Mouse (Mus musculus): ENCODE measurements around the gene Uck2. TPM values are rescaled to one million over a fixed set of nuclear protein-coding genes. Genes with fewer than 3 reads are reported as not detected.

Gene Uck2
- polyA plus RNA-seq, 1 experiment from 2014 or later, result 47.7 TPM

DNA sequence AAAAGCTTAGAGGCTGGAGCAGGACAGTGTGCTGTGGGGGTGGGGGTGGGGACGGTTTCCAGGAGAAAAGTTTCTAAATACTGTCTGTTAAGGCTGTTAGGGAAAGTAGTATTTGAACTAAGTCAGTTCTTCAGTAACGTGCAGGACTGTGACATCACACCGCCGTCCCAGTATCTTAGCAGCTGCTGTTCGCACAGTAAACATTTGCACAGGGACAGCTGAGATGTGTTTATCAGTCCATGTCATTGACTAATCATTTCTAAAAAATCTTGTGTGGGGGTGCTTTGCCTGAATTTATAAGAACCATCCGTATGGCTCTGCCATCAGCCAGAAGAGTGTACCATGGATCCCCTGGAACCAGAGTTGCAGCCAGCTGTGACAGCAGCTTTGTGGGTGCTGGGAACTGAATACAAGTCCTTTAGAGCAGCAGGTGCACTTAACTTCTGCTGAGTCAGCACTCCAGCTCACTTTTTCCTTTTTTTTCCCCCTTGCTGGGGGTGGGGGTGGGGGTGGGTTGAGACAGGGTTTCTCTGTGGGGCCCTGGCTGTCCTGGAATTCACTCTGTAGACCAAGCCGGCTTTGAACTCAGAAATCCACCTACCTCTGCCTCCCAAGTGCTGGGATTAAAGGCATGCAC is 20.5 kb upstream of the Uck2 start:
- 70% methylated on average over 7 of the region's 7 CpGs for WGBS
- no peaks in the 10 kb centered on the region for H3K36me3 ChIP-seq (ENCODE audit: control insufficient read depth, insufficient read depth, low read length)
- no peaks in the 10 kb centered on the region for H3K27me3 ChIP-seq (ENCODE audit: control insufficient read depth, insufficient read depth, low read length)
- H3K27ac ChIP-seq (ENCODE audit: low read depth, low read length), result no peak overlapping the region
- H3K4me3 ChIP-seq (ENCODE audit: low read depth, low read length), result no peak overlapping the region
- H3K9ac ChIP-seq (replicated peaks; ENCODE audit: low read depth, low read length), result no peak overlapping the region
- H3K4me1 ChIP-seq (ENCODE audit: control insufficient read depth, insufficient read depth, low read length), result peaks cover 11% of the 10 kb centered on the region
- no peak for ATAC-seq (ENCODE audit: low read depth)
- H3K9me3 ChIP-seq (ENCODE audit: control insufficient read depth, low read length), result no peaks in the 10 kb centered on the region
- H3K4me2 ChIP-seq (ENCODE audit: low read depth, low read length), result no peak overlapping the region

DNA sequence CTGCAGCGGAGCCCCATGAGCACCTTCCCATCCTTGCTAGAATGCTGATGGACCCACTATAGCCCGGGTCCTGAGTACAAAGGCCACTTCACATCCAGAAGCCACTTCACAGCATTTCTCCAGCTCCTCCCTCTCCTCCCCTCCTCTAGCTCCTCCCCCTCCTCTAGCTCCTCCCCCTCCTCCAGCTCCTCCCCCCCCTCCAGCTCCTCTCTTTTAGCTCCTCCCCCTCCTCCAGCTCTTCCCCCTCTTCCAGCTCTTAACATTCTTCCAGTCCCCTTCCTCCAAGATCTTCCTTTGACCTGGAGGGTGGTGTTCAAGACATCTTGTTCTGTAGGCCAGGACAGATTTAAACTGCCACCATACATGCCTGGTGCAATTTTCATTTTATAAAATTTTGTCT is 15.0 kb upstream of the Uck2 start:
- Histone ChIP-seq H3K36me3 (ENCODE audit: control insufficient read depth, insufficient read depth, low read length) (no peaks in the 10 kb centered on the region), H3K4me3 (ENCODE audit: low read depth, low read length) (no peak overlapping the region), H3K9ac (replicated peaks; ENCODE audit: low read depth, low read length) (no peak overlapping the region), H3K4me1 (ENCODE audit: control insufficient read depth, insufficient read depth, low read length) (no peaks in the 10 kb centered on the region), H3K4me2 (ENCODE audit: low read depth, low read length) (no peak overlapping the region), H3K9me3 (ENCODE audit: control insufficient read depth, low read length) (no peaks in the 10 kb centered on the region), H3K27me3 (ENCODE audit: control insufficient read depth, insufficient read depth, low read length) (no peaks in the 10 kb centered on the region), H3K27ac (ENCODE audit: low read depth, low read length) (no peak overlapping the region)
- no peak for ATAC-seq (ENCODE audit: low read depth)
- WGBS, result 75% methylated on average over 2 of the region's 2 CpGs

DNA sequence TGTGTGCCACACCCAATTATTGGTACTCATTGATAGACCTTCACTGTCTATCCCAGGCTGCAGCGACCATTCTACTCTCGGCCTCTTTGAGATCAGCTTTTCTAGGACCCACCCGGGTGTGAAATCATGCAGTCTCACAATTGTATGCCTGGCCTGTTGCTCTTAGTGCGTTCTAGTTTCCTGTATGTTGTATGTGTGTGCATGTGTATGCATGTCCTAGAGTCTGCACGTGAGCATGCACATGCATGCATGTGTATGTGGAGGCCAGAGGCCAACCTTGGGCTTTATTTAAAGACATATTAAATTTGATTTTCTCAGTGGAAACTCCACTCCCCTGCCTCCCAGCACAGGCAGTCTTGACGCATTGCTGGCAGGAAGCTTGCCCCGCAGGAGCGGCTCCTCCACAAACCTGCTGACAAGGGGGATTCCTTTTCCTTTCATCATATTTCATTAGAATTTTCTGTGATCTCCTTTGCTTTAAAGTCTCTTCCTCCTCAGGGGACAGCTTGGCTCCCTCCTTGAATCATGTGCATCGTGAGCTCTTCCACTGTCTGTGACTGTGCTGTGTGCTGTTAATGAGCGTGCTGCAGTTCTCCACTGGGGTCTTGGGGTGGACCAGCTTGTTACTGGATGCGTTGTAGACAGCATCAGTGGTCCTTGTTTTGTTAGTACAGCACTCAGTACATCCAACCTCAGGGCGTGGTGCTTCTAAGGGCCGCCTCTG is 10.7 kb upstream of the Uck2 start:
- H3K27me3 ChIP-seq (ENCODE audit: control insufficient read depth, insufficient read depth, low read length), result no peaks in the 10 kb centered on the region
- no peak for ATAC-seq (ENCODE audit: low read depth)
- H3K9me3 ChIP-seq (ENCODE audit: control insufficient read depth, low read length), result no peaks in the 10 kb centered on the region
- H3K4me3 ChIP-seq (ENCODE audit: low read depth, low read length), result no peak overlapping the region
- no peaks in the 10 kb centered on the region for H3K36me3 ChIP-seq (ENCODE audit: control insufficient read depth, insufficient read depth, low read length)
- H3K9ac ChIP-seq (replicated peaks; ENCODE audit: low read depth, low read length), result no peak overlapping the region
- 61% methylated on average over 13 of the region's 13 CpGs for WGBS
- no peak overlapping the region for H3K4me2 ChIP-seq (ENCODE audit: low read depth, low read length)
- H3K4me1 ChIP-seq (ENCODE audit: control insufficient read depth, insufficient read depth, low read length), result no peaks in the 10 kb centered on the region
- no peak overlapping the region for H3K27ac ChIP-seq (ENCODE audit: low read depth, low read length)

DNA sequence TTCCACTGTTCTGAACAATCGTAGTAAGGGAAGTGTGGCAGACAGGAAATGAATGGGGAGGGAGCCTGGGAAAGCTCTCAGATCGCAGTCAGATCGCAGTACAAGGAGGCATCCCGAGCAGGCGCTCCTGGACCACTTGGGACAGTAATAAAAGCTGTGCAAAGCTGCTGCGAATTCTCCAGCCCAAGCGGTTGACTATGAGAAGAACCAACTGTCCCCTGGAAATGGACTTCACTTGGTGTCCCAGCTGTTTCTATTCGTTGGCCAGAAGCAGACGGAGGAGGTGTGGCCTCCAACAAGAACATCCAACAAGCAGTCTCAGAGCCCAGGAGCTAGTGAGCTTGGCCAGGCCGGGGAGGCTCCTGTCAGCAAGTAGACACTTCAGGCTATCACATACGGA is 7.3 kb upstream of the Uck2 start:
- Histone ChIP-seq H3K4me3 (ENCODE audit: low read depth, low read length) (no peak overlapping the region), H3K27me3 (ENCODE audit: control insufficient read depth, insufficient read depth, low read length) (no peaks in the 10 kb centered on the region), H3K9me3 (ENCODE audit: control insufficient read depth, low read length) (no peaks in the 10 kb centered on the region), H3K4me2 (ENCODE audit: low read depth, low read length) (no peak overlapping the region), H3K4me1 (ENCODE audit: control insufficient read depth, insufficient read depth, low read length) (peaks cover 6% of the 10 kb centered on the region; the same call in 1 of the 2 replicates), H3K27ac (ENCODE audit: low read depth, low read length) (no peak overlapping the region), H3K36me3 (ENCODE audit: control insufficient read depth, insufficient read depth, low read length) (no peaks in the 10 kb centered on the region), H3K9ac (replicated peaks; ENCODE audit: low read depth, low read length) (no peak overlapping the region)
- ATAC-seq (ENCODE audit: low read depth), result no peak
- WGBS, result 50% methylated on average over 11 of the region's 11 CpGs

DNA sequence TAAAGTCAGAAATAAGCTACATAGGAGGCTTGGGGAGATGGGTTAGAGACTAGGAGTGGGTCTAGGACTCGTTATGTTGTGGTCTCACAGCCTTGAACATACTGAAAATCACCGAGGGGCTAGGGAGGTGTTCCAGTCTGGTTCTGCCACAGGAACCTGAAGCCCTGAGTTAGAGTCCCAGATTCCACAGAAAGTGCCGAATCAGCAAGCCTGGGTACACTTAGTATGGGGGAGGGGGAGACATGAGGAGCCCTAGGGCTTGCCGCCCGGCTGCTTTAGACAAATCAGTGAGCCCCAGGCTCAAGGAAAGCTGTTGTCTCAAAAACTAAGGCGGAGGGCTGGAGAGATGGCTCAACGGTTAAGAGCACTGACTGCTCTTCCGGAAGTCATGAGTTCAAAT is 6.5 kb upstream of the Uck2 start:
- 85% methylated on average over 8 of the region's 8 CpGs for WGBS
- Histone ChIP-seq H3K9ac (replicated peaks; ENCODE audit: low read depth, low read length) (no peak overlapping the region), H3K27me3 (ENCODE audit: control insufficient read depth, insufficient read depth, low read length) (no peaks in the 10 kb centered on the region), H3K4me2 (ENCODE audit: low read depth, low read length) (no peak overlapping the region), H3K36me3 (ENCODE audit: control insufficient read depth, insufficient read depth, low read length) (no peaks in the 10 kb centered on the region), H3K27ac (ENCODE audit: low read depth, low read length) (no peak overlapping the region), H3K4me1 (ENCODE audit: control insufficient read depth, insufficient read depth, low read length) (peaks cover 6% of the 10 kb centered on the region; the same call in 1 of the 2 replicates), H3K9me3 (ENCODE audit: control insufficient read depth, low read length) (no peaks in the 10 kb centered on the region), H3K4me3 (ENCODE audit: low read depth, low read length) (no peak overlapping the region)
- no peak for ATAC-seq (ENCODE audit: low read depth)

DNA sequence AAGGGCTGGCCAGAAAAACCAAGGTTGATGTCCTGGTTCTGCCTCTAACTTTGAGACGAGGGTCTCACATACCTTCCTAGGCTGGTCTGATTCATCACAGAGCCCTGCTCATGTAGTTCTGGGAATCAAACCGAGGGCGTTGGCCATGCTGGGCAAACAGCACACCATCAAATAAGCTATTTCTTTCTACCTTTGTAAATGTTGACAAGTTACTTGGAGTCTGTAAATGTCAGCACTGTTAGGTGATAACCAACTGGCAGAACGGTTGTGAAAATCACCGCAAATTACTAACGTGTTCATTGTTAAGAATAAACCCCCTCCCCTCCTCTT is 5.1 kb upstream of the Uck2 start:
- Histone ChIP-seq H3K9ac (replicated peaks; ENCODE audit: low read depth, low read length) (no peak overlapping the region), H3K4me2 (ENCODE audit: low read depth, low read length) (no peak overlapping the region; the same call in 1 of the 2 replicates), H3K27me3 (ENCODE audit: control insufficient read depth, insufficient read depth, low read length) (no peaks in the 10 kb centered on the region), H3K9me3 (ENCODE audit: control insufficient read depth, low read length) (no peaks in the 10 kb centered on the region), H3K4me3 (ENCODE audit: low read depth, low read length) (no peak overlapping the region), H3K4me1 (ENCODE audit: control insufficient read depth, insufficient read depth, low read length) (peaks cover 6% of the 10 kb centered on the region; the same call in 1 of the 2 replicates), H3K27ac (ENCODE audit: low read depth, low read length) (no peak overlapping the region), H3K36me3 (ENCODE audit: control insufficient read depth, insufficient read depth, low read length) (no peaks in the 10 kb centered on the region)
- 0 out of 2 replicates have a peak, but pooled peaks have one; percentile 2 for ATAC-seq (ENCODE audit: low read depth)
- 33% methylated on average over 6 of the region's 6 CpGs for WGBS

DNA sequence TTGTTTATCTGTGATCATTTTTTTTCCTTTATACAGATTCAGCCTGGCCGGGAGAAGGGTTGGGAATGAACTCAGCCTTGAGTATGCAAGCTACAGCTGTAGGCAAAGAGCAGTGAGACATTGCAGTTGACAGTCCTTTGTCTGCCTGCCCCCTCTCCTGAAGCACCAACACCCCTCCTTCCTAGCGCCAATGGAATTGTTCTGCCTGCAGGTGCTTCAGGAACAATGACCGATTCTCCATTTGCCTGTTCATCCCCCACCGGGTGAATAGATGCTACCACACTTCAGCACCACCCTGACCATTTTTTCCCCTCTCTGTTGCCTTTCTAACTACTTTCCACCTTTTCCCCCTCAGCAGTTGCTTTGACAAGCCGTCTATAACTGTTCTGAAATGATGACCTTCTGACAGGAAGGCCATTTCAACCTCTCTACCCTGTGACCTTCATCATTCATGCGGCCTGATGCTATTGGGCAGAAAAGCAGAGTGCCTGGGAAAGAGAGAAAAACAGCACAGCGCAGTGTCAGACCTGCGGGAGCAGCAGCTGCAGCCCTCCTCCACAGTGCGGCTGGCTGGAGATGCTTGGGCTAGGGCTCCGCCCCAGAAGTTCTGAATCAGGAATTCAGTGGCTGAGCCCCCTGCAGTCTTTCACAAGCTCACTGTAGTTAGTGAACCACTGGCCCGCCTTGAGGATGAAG is 4.6 kb upstream of the Uck2 start:
- WGBS, result 4% methylated on average over 11 of the region's 11 CpGs
- Histone ChIP-seq H3K27ac (ENCODE audit: low read depth, low read length) (no peak overlapping the region), H3K4me2 (ENCODE audit: low read depth, low read length) (peak overlapping the region; percentile 4; the same call in 1 of the 2 replicates), H3K4me1 (ENCODE audit: control insufficient read depth, insufficient read depth, low read length) (peaks cover 6% of the 10 kb centered on the region; the same call in 1 of the 2 replicates), H3K36me3 (ENCODE audit: control insufficient read depth, insufficient read depth, low read length) (no peaks in the 10 kb centered on the region), H3K9ac (replicated peaks; ENCODE audit: low read depth, low read length) (no peak overlapping the region), H3K27me3 (ENCODE audit: control insufficient read depth, insufficient read depth, low read length) (no peaks in the 10 kb centered on the region), H3K4me3 (ENCODE audit: low read depth, low read length) (no peak overlapping the region), H3K9me3 (ENCODE audit: control insufficient read depth, low read length) (no peaks in the 10 kb centered on the region)
- ATAC-seq (ENCODE audit: low read depth), result peak; percentile 64

DNA sequence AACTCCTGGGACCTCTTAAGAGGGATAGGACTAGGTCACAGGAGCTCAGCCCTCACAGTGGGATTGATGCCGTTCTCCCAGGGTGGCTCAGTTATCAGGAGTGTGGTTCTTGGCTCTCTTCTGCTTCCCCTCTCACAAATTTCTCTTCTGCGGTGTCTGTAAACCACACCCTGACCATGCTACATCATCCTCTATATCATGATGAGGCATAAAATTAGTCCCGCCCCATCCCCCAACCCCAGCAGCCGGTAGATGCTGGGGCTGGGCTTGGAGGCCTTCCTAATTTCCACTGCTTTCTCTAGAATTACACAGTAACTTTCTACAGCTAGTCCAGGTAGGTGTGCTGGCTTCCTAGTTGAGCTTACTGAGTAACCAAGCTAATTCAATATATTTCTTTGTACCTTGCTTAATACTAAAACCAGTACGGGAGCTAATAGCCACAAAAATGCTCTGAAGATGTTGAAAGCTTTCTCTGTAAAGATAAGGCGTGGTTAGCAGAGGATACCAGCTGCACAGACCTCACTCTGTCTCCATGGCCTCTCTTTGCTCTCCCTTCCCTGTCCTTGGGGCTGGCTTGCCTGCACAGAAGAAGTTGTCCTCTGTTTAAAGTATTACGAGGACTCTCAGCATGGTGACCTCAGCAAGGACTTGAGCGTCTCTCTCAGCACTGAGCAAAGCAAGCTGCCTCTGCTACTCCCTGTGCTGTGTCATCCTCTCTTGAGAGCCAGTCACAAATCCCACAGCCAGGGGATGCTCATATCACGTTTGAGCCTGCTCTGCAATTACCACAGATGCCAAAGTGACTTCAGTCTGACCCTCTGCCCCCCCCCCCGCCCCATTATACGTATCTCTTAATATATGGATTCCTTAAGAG is 3.8 kb upstream of the Uck2 start:
- peaks cover 6% of the 10 kb centered on the region; the same call in 1 of the 2 replicates for H3K4me1 ChIP-seq (ENCODE audit: control insufficient read depth, insufficient read depth, low read length)
- 43% methylated on average over 11 of the region's 11 CpGs for WGBS
- H3K36me3 ChIP-seq (ENCODE audit: control insufficient read depth, insufficient read depth, low read length), result no peaks in the 10 kb centered on the region
- H3K4me3 ChIP-seq (ENCODE audit: low read depth, low read length), result no peak overlapping the region
- H3K9me3 ChIP-seq (ENCODE audit: control insufficient read depth, low read length), result no peaks in the 10 kb centered on the region
- no peaks in the 10 kb centered on the region for H3K27me3 ChIP-seq (ENCODE audit: control insufficient read depth, insufficient read depth, low read length)
- no peak overlapping the region for H3K4me2 ChIP-seq (ENCODE audit: low read depth, low read length)
- ATAC-seq (ENCODE audit: low read depth), result no peak
- no peak overlapping the region for H3K27ac ChIP-seq (ENCODE audit: low read depth, low read length)
- H3K9ac ChIP-seq (replicated peaks; ENCODE audit: low read depth, low read length), result no peak overlapping the region

Measured in neural tube, embryonic 14.5 days (tissue).